Mouse (Mus musculus): ENCODE data around the gene Plpp3. TPM values are rescaled to one million over a fixed set of nuclear protein-coding genes. Genes with fewer than 3 reads are reported as not detected.
"Not testable (repeated sequence)": the region's sequence is repeated elsewhere in the genome, so short reads cannot be mapped to it uniquely, and the experiment has no call there.

The Plpp3 gene
- polyA plus RNA-seq, 1 experiment from 2014 or later: 48.3 TPM

DNA sequence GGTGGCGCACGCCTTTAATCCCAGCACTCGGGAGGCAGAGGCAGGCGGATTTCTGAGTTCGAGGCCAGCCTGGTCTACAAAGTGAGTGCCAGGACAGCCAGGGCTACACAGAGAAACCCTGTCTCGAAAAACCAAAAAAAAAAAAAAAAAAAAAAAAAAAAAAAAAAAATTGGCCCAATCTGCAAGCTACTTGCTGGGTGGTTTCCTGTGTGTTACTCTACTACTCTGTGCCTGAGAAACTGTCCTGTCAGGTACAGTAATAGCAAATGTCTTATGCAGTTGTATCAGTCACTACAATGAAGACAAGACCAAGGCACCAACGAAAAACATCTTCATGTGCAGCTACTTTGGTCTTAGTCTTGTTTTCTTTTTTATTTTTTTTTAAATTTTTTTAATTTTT, 112.3 kb downstream of the Plpp3 start:
- H3K36me3 ChIP-seq (ENCODE audit: control insufficient read depth, insufficient read depth, low read length); H3K4me1 ChIP-seq (ENCODE audit: control insufficient read depth, insufficient read depth, low read length); H3K4me2 ChIP-seq (ENCODE audit: low read depth); H3K27ac ChIP-seq (ENCODE audit: low read depth, low read length); H3K4me3 ChIP-seq (ENCODE audit: low read depth, low read length); H3K9ac ChIP-seq (ENCODE audit: low read length); DNase-seq (ENCODE audit: low spot score); H3K27me3 ChIP-seq (ENCODE audit: control insufficient read depth, insufficient read depth, low read length); ATAC-seq (ENCODE audit: insufficient read depth, low FRiP score, low TSS enrichment); H3K9me3 ChIP-seq (ENCODE audit: control insufficient read depth, low read length): not testable (repeated sequence)
- 97% methylated on average over 5 of the region's 7 CpGs for WGBS

DNA sequence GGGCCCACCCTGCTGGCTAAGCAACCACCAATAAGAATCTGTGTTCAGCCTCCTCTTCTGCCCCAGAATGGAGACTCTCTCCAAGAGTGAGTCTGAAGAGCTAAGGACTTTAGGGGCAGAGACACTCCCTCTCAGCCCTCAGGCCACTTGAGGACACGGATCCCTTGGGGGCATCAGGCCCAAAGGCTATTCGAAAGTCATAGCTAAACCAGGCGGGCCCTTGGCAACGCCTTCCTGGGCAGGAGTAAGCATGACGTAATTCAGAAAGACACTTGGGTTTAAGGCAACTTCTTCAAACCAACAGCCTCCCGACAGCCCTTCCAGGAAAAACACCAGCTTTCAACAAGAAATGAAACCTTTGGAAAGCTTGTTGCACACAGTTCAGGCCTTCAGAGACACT, 114.0 kb downstream of the Plpp3 start:
- Histone ChIP-seq H3K27ac (ENCODE audit: low read depth, low read length) (no peak overlapping the region), H3K9ac (ENCODE audit: low read length) (no peak overlapping the region), H3K4me3 (ENCODE audit: low read depth, low read length) (no peak overlapping the region), H3K9me3 (ENCODE audit: control insufficient read depth, low read length) (no peaks in the 10 kb centered on the region), H3K4me2 (ENCODE audit: low read depth) (no peak overlapping the region), H3K4me1 (ENCODE audit: control insufficient read depth, insufficient read depth, low read length) (peaks cover 5% of the 10 kb centered on the region), H3K36me3 (ENCODE audit: control insufficient read depth, insufficient read depth, low read length) (no peaks in the 10 kb centered on the region), H3K27me3 (ENCODE audit: control insufficient read depth, insufficient read depth, low read length) (no peaks in the 10 kb centered on the region)
- ATAC-seq (ENCODE audit: insufficient read depth, low FRiP score, low TSS enrichment) (no peak), DNase-seq (ENCODE audit: low spot score) (no peak)
- WGBS: 86% methylated on average over 6 of the region's 6 CpGs

DNA sequence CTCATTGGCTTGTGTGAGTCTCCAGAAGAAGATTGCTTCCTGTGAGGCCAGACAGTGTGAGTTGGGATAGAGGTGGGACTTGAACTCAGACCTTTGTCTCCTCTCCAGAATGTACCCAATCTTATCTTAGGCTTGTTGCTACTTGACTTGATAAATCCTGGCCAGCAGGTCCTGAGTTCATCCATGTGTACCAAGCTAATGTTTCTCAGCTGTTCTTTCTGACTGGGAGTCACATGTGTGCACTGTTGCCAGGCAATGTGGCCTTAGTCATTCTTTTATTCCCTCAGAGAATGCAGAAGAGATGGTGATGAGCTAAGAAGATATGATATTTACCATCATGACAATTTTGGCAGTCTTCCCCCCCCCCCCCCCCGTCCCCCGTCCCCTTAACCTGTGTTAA, 115.9 kb downstream of the Plpp3 start:
- Histone ChIP-seq H3K36me3 (ENCODE audit: control insufficient read depth, insufficient read depth, low read length) (no peaks in the 10 kb centered on the region), H3K9me3 (ENCODE audit: control insufficient read depth, low read length) (no peaks in the 10 kb centered on the region), H3K27me3 (ENCODE audit: control insufficient read depth, insufficient read depth, low read length) (no peaks in the 10 kb centered on the region), H3K4me2 (ENCODE audit: low read depth) (no peak overlapping the region), H3K27ac (ENCODE audit: low read depth, low read length) (no peak overlapping the region), H3K9ac (ENCODE audit: low read length) (no peak overlapping the region), H3K4me1 (ENCODE audit: control insufficient read depth, insufficient read depth, low read length) (peaks cover 5% of the 10 kb centered on the region), H3K4me3 (ENCODE audit: low read depth, low read length) (no peak overlapping the region)
- DNase-seq (ENCODE audit: low spot score): no peak
- WGBS: 94% methylated on average over 2 of the region's 2 CpGs
- ATAC-seq (ENCODE audit: insufficient read depth, low FRiP score, low TSS enrichment): no peak

DNA sequence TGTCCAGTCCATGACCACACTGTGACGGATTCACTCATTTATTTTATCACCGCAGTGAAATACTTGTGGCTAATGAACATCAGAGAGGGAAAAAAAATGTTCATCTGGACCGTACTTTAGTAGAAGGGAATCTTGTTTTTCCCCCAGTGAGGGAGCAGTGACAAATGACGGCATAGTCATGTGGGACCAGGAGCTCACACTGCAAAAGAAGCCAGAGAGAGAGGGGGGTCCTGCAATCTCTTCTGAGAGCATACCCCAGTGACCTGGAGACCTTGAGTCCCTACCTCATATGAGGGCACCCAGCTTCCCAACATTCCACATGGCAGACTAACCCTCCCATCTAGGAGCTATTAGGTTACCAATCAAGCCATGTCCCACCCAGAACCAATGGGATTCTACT, 116.3 kb downstream of the Plpp3 start:
- Histone ChIP-seq H3K4me2 (ENCODE audit: low read depth) (no peak overlapping the region), H3K4me3 (ENCODE audit: low read depth, low read length) (no peak overlapping the region), H3K9ac (ENCODE audit: low read length) (no peak overlapping the region), H3K27ac (ENCODE audit: low read depth, low read length) (no peak overlapping the region), H3K36me3 (ENCODE audit: control insufficient read depth, insufficient read depth, low read length) (no peaks in the 10 kb centered on the region), H3K27me3 (ENCODE audit: control insufficient read depth, insufficient read depth, low read length) (no peaks in the 10 kb centered on the region), H3K4me1 (ENCODE audit: control insufficient read depth, insufficient read depth, low read length) (peaks cover 5% of the 10 kb centered on the region), H3K9me3 (ENCODE audit: control insufficient read depth, low read length) (no peaks in the 10 kb centered on the region)
- ATAC-seq (ENCODE audit: insufficient read depth, low FRiP score, low TSS enrichment) (no peak), DNase-seq (ENCODE audit: low spot score) (no peak)
- 88% methylated on average over 4 of the region's 4 CpGs for WGBS

DNA sequence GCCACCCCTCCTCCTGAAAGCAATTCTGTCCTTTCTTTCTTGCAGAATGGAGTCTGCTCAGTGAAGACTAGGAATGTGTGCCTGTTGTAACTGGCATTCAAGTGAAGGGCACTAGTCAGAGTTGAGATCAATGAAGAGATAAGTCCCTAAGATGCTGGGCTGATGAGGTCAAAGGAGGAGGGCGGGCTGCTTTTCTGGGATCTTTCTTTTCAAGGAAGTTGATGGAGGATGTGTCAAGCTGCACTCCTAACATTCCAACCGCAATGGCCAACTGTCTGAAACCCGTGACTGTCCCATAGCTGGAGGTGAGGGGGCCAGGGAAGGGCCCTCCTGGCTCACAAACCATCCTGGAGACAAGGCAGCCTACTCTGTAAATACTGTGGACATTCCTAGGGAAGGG, 118.5 kb downstream of the Plpp3 start:
- WGBS: 29% methylated on average over 3 of the region's 3 CpGs
- Histone ChIP-seq H3K27ac (ENCODE audit: low read depth, low read length) (no peak overlapping the region), H3K4me3 (ENCODE audit: low read depth, low read length) (no peak overlapping the region), H3K9me3 (ENCODE audit: control insufficient read depth, low read length) (no peaks in the 10 kb centered on the region), H3K27me3 (ENCODE audit: control insufficient read depth, insufficient read depth, low read length) (no peaks in the 10 kb centered on the region), H3K9ac (ENCODE audit: low read length) (no peak overlapping the region), H3K4me2 (ENCODE audit: low read depth) (no peak overlapping the region), H3K4me1 (ENCODE audit: control insufficient read depth, insufficient read depth, low read length) (peaks cover 5% of the 10 kb centered on the region), H3K36me3 (ENCODE audit: control insufficient read depth, insufficient read depth, low read length) (no peaks in the 10 kb centered on the region)
- ATAC-seq (ENCODE audit: insufficient read depth, low FRiP score, low TSS enrichment) (no peak), DNase-seq (ENCODE audit: low spot score) (no peak)

DNA sequence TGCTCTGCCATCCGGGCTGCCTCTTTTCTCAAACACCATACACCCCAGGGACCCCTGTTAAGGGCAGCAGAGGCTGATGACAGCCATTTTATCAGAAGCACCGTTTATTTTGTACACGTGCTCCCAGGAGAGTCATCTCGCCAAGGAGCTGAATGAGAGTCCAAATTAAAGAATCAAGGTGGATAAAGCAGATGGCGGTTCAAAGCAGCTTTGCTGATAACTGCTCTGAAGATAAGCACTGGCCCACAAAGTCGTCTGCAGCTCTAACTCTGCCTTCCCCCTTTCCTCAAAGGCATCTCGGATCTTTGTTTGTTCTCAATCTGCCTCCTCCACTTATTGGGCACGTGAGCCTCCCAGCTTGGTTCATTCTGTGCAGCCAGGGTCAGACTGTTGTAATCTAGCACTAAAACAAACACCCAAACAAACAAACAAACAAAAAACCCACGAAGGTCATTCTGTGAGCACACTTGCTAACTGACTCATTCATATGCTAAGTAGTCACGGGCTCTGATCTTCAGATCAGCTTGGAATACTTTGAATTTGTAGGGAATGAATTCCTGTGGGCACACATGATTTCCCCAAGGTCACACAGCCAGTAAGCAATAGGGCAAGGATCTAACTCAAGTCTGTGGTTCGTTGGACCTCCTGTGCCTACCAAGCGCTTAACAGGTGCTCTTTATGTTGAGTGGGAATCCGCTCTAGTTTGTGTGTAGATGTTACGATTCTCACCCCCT, 119.1 kb downstream of the Plpp3 start:
- WGBS: 43% methylated on average over 14 of the region's 14 CpGs

DNA sequence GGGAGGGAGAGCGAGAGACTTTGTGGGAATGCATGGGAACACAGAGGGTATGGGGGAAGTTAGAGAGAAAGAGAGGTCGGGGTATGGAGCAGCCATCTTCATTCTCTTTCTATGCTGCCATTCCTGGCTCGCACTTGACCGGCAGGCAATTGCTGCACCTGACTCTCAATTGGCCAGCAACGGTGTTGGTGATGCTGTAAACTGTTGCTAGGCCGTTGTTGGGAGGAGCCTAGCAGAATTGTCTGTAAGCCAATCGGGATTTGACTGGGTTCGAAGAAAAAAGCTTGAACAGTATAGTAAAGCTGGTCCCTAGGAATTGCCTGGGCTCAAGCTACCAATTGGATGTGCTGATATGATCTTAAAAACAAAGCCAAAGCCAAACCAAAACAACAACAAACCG, 121.0 kb downstream of the Plpp3 start:
- DNase-seq (ENCODE audit: low spot score): no peak
- WGBS: 56% methylated on average over 9 of the region's 9 CpGs
- no peaks in the 10 kb centered on the region for H3K36me3 ChIP-seq (ENCODE audit: control insufficient read depth, insufficient read depth, low read length)
- no peaks in the 10 kb centered on the region for H3K9me3 ChIP-seq (ENCODE audit: control insufficient read depth, low read length)
- H3K9ac ChIP-seq (ENCODE audit: low read length): no peak overlapping the region
- H3K4me1 ChIP-seq (ENCODE audit: control insufficient read depth, insufficient read depth, low read length): peaks cover 20% of the 10 kb centered on the region
- H3K27ac ChIP-seq (ENCODE audit: low read depth, low read length): no peak overlapping the region
- no peaks in the 10 kb centered on the region for H3K27me3 ChIP-seq (ENCODE audit: control insufficient read depth, insufficient read depth, low read length)
- no peak overlapping the region for H3K4me3 ChIP-seq (ENCODE audit: low read depth, low read length)
- no peak for ATAC-seq (ENCODE audit: insufficient read depth, low FRiP score, low TSS enrichment)
- no peak overlapping the region for H3K4me2 ChIP-seq (ENCODE audit: low read depth)

More for the DNA sequence above, 119.1 kb downstream of the Plpp3 start:
- Histone ChIP-seq H3K4me3 (ENCODE audit: low read depth, low read length) (no peak overlapping the region), H3K9ac (ENCODE audit: low read length) (no peak overlapping the region), H3K4me1 (ENCODE audit: control insufficient read depth, insufficient read depth, low read length) (peaks cover 5% of the 10 kb centered on the region), H3K36me3 (ENCODE audit: control insufficient read depth, insufficient read depth, low read length) (no peaks in the 10 kb centered on the region), H3K9me3 (ENCODE audit: control insufficient read depth, low read length) (no peaks in the 10 kb centered on the region), H3K27ac (ENCODE audit: low read depth, low read length) (no peak overlapping the region), H3K27me3 (ENCODE audit: control insufficient read depth, insufficient read depth, low read length) (no peaks in the 10 kb centered on the region), H3K4me2 (ENCODE audit: low read depth) (no peak overlapping the region)
- DNase-seq (ENCODE audit: low spot score) (no peak), ATAC-seq (ENCODE audit: insufficient read depth, low FRiP score, low TSS enrichment) (no peak)

DNA sequence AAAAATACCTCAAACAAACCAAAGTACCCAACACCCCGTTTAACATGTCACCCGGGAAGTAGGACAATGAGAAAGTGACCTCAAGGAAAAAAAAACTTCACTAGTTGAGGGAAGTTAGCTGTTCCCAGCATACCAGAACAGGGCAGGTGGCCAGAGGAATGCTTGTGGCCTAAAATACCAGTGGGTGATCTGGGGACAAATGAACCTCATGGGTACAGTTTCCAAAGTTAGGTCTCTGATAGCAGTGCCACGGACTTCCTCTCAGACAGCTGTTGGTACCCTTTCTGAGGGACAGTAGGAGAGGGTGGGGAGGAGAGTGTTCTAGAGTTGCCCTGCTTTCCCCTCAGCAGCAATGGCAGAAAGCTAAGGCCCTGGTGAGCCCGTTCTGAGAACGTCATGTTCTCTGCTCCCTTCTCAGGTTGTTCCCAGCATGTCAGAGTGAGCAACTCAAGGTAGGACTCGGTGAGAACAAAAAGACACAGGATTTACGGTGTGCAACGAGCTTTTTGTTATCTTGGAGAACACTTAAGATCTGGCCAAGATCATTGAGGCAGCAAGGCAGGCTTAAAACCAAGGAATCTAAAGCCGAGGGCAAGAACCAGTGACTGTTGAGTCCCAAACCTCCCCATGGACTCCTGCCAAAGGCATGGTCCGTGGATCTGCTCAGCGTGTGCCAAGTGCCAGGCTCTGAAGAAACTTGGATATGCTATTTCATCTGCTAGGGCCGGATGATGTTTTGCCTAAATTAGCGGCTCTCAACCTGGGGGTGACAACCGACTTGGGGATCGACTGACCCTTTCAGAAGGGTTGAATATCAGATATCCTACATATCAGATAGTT, 121.6 kb downstream of the Plpp3 start:
- no peaks in the 10 kb centered on the region for H3K36me3 ChIP-seq (ENCODE audit: control insufficient read depth, insufficient read depth, low read length)
- no peaks in the 10 kb centered on the region for H3K9me3 ChIP-seq (ENCODE audit: control insufficient read depth, low read length)
- peaks cover 20% of the 10 kb centered on the region for H3K4me1 ChIP-seq (ENCODE audit: control insufficient read depth, insufficient read depth, low read length)
- no peak overlapping the region for H3K4me3 ChIP-seq (ENCODE audit: low read depth, low read length)
- WGBS: 86% methylated on average over 15 of the region's 15 CpGs
- DNase-seq (ENCODE audit: low spot score) (no peak), ATAC-seq (ENCODE audit: insufficient read depth, low FRiP score, low TSS enrichment) (no peak)
- no peak overlapping the region for H3K9ac ChIP-seq (ENCODE audit: low read length)
- no peaks in the 10 kb centered on the region for H3K27me3 ChIP-seq (ENCODE audit: control insufficient read depth, insufficient read depth, low read length)
- H3K4me2 ChIP-seq (ENCODE audit: low read depth): no peak overlapping the region
- H3K27ac ChIP-seq (ENCODE audit: low read depth, low read length): no peak overlapping the region

DNA sequence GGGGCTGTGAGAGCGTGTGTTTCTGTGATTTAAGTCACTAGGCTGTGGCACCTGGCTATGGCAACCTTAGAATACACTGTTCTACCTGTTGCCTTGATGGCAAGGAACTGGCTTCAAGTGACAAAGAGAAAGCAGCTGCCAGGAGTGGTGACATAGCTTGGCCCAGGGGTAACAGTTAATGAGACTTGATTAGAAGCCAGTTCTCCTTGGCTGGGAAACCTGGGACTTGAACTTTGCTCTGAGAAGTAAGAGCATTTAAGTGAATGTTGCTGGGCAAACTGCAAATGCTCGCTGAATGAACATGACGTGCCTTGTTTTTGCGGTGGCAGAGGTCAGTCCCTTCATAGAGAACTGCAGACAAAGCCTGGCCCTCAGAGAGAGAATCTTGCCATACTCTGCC, 122.7 kb downstream of the Plpp3 start:
- Histone ChIP-seq H3K9me3 (ENCODE audit: control insufficient read depth, low read length) (no peaks in the 10 kb centered on the region), H3K27ac (ENCODE audit: low read depth, low read length) (no peak overlapping the region), H3K27me3 (ENCODE audit: control insufficient read depth, insufficient read depth, low read length) (no peaks in the 10 kb centered on the region), H3K4me2 (ENCODE audit: low read depth) (no peak overlapping the region), H3K4me1 (ENCODE audit: control insufficient read depth, insufficient read depth, low read length) (peaks cover 20% of the 10 kb centered on the region), H3K36me3 (ENCODE audit: control insufficient read depth, insufficient read depth, low read length) (no peaks in the 10 kb centered on the region), H3K9ac (ENCODE audit: low read length) (no peak overlapping the region), H3K4me3 (ENCODE audit: low read depth, low read length) (no peak overlapping the region)
- DNase-seq (ENCODE audit: low spot score) (no peak), ATAC-seq (ENCODE audit: insufficient read depth, low FRiP score, low TSS enrichment) (no peak)
- WGBS: 81% methylated on average over 4 of the region's 4 CpGs
